Mouse (Mus musculus) limb, embryonic 14.5 days (tissue): Measurements from ENCODE around the gene Trpm6. TPM values are rescaled to one million over a fixed set of nuclear protein-coding genes. Genes with fewer than 3 reads are reported as not detected.

Source experiments
- ATAC-seq: fragments of 200-750 bp; cut with Nextera tagmentation; 2 replicates; pipeline ENCODE4 v1.8.0; 2017; ENCODE audit warnings: low read depth, moderate number of reproducible peaks, moderate TSS enrichment; ENCODE audit not compliant: low FRiP score
- DNase-seq: peaks from one replicate; pipeline ENCODE4 v3.0.0-alpha.2; 2015; ENCODE audit warnings: low spot score
- H3K27ac ChIP-seq: fragments of 300-500 bp; sonication (generic); replicated peaks from 2 replicates; pipeline ENCODE4 v1.5.1; 2014; ENCODE audit warnings: low read depth, mild to moderate bottlenecking, low read length, moderate library complexity, mixed read lengths
- H3K27me3 ChIP-seq: fragments of 300-500 bp; sonication (generic); 2 replicates; pipeline ENCODE4 v1.6.1; 2014; ENCODE audit warnings: low read length, mixed read lengths; ENCODE audit not compliant: control insufficient read depth, insufficient read depth
- H3K36me3 ChIP-seq: fragments of 300-500 bp; sonication (generic); 2 replicates; pipeline ENCODE4 v1.6.1; 2014; ENCODE audit warnings: mild to moderate bottlenecking, low read length, moderate library complexity, mixed read lengths; ENCODE audit not compliant: control insufficient read depth, insufficient read depth
- H3K4me1 ChIP-seq: fragments of 300-500 bp; sonication (generic); 2 replicates; pipeline ENCODE4 v1.6.1; 2014; ENCODE audit warnings: antibody characterized with exemption, low read length, mixed read lengths; ENCODE audit not compliant: control insufficient read depth, insufficient read depth
- H3K4me2 ChIP-seq: fragments of 300-500 bp; sonication (generic); replicated peaks from 2 replicates; pipeline ENCODE4 v1.6.1; 2014; ENCODE audit warnings: low read depth, mild to moderate bottlenecking, low read length, moderate library complexity; ENCODE audit not compliant: severe bottlenecking
- H3K4me3 ChIP-seq: fragments of 300-500 bp; sonication (generic); replicated peaks from 2 replicates; pipeline ENCODE4 v1.5.1; 2014; ENCODE audit warnings: low read length
- H3K9ac ChIP-seq: fragments of 300-500 bp; sonication (generic); 2 replicates; pipeline ENCODE4 v1.6.1; 2014; ENCODE audit warnings: mild to moderate bottlenecking, low read depth, low read length, moderate library complexity; ENCODE audit not compliant: severe bottlenecking
- H3K9me3 ChIP-seq: fragments of 300-500 bp; sonication (generic); 2 replicates; pipeline ENCODE4 v1.6.1; 2016; ENCODE audit warnings: low read length; ENCODE audit not compliant: control insufficient read depth
- POLR2A ChIP-seq: fragments of 200-500 bp; IDR thresholded peaks from 2 replicates; pipeline ENCODE4 v1.8.0; 2012; ENCODE audit warnings: inconsistent platforms, mild to moderate bottlenecking, moderate library complexity, borderline replicate concordance; ENCODE audit not compliant: insufficient read depth, insufficient read length; ENCODE audit errors: extremely low read depth
- WGBS: fragments of 180-500 bp; shearing (Covaris S2); extraction: QIAGEN DNeasy Blood & Tissue Kit; methylation state at CpG from one replicate; pipeline ENCODE4 v1.1.7; 2014; 5-methylcytosine and 5-hydroxymethylcytosine counted together
- polyA plus RNA-seq, 2 experiments: library from polyadenylated mRNA; depleted of rRNA in 1 of 2; stranded (reverse) in 1 of 2; unstranded in 1 of 2; fragments of >200 nt; fragmentation: Nextera tagmentation in 1 of 2; extraction: Ambion mirVana in 1 of 2; gene quantifications; 2 replicates each; pipeline versions ENCODE4 v1.2.1 to v1.2.3; 2012 to 2014

The Trpm6 gene
- polyA plus RNA-seq, 2 experiments, result 0.34 to 0.36 TPM

GRCm38 (mm10) chr19:18834971-18835370, 85.2 kb downstream of the Trpm6 start:
- DNase-seq, result peak; percentile 75
- H3K4me2 ChIP-seq, result no peak overlapping the region
- no peaks in the 10 kb centered on the region for H3K4me1 ChIP-seq
- ATAC-seq, result peak; percentile 73
- 12% methylated on average over 6 of the region's 6 CpGs for WGBS
- no peak overlapping the region for H3K9ac ChIP-seq
- no peak overlapping the region for H3K4me3 ChIP-seq
- no peaks in the 10 kb centered on the region for H3K27me3 ChIP-seq
- no peaks in the 10 kb centered on the region for H3K9me3 ChIP-seq
- H3K27ac ChIP-seq, result no peak overlapping the region
- H3K36me3 ChIP-seq, result no peaks in the 10 kb centered on the region
- no peak for TF ChIP-seq POLR2A

- H3K27ac ChIP-seq, result no peak overlapping the region
- no peak for TF ChIP-seq POLR2A
- no peak overlapping the region for H3K9ac ChIP-seq
- ATAC-seq, result no peak
- no peaks in the 10 kb centered on the region for H3K4me1 ChIP-seq
- no peak overlapping the region for H3K4me2 ChIP-seq
- H3K4me3 ChIP-seq, result no peak overlapping the region
- 69% methylated on average over 19 of the region's 19 CpGs for WGBS
- no peaks in the 10 kb centered on the region for H3K27me3 ChIP-seq
- no peaks in the 10 kb centered on the region for H3K36me3 ChIP-seq
- H3K9me3 ChIP-seq, result no peaks in the 10 kb centered on the region
- DNase-seq, result no peak
These were observed 92.2 kb downstream of the Trpm6 start for GRCm38 (mm10) chr19:18841789-18842562.

GRCm38 (mm10) chr19:18842626-18843025, 92.8 kb downstream of the Trpm6 start:
- H3K9me3 ChIP-seq, result no peaks in the 10 kb centered on the region
- no peak overlapping the region for H3K4me3 ChIP-seq
- DNase-seq (no peak), ATAC-seq (no peak)
- no peaks in the 10 kb centered on the region for H3K36me3 ChIP-seq
- H3K4me1 ChIP-seq, result no peaks in the 10 kb centered on the region
- no peak for TF ChIP-seq POLR2A
- WGBS, result 87% methylated on average over 11 of the region's 11 CpGs
- no peak overlapping the region for H3K4me2 ChIP-seq
- no peak overlapping the region for H3K9ac ChIP-seq
- H3K27me3 ChIP-seq, result no peaks in the 10 kb centered on the region
- H3K27ac ChIP-seq, result no peak overlapping the region

GRCm38 (mm10) chr19:18846336-18846735, 96.6 kb downstream of the Trpm6 start:
- Histone ChIP-seq H3K4me3 (no peak overlapping the region), H3K27me3 (no peaks in the 10 kb centered on the region), H3K9ac (no peak overlapping the region), H3K9me3 (no peaks in the 10 kb centered on the region), H3K27ac (no peak overlapping the region), H3K4me2 (no peak overlapping the region), H3K36me3 (no peaks in the 10 kb centered on the region), H3K4me1 (no peaks in the 10 kb centered on the region)
- ATAC-seq (no peak), DNase-seq (no peak)
- WGBS, result 92% methylated on average over 4 of the region's 4 CpGs
- TF ChIP-seq POLR2A, result no peak

- Histone ChIP-seq H3K36me3 (no peaks in the 10 kb centered on the region), H3K4me1 (no peaks in the 10 kb centered on the region), H3K9ac (no peak overlapping the region), H3K4me2 (no peak overlapping the region), H3K9me3 (no peaks in the 10 kb centered on the region), H3K27ac (no peak overlapping the region), H3K27me3 (no peaks in the 10 kb centered on the region), H3K4me3 (no peak overlapping the region)
- no peak for ATAC-seq
- TF ChIP-seq POLR2A, result no peak
- 61% methylated on average over 4 of the region's 4 CpGs for WGBS
- DNase-seq, result no peak
These were observed 118.5 kb downstream of the Trpm6 start for GRCm38 (mm10) chr19:18868311-18868710.
